Mouse (Mus musculus) left cerebral cortex, postnatal 14 days (tissue): ENCODE data around the gene Ice1. TPM values are rescaled to one million over a fixed set of nuclear protein-coding genes. Genes with fewer than 3 reads are reported as not detected.

Source experiments
- total RNA-seq, 2 experiments: library from RNA; stranded (reverse); gene quantifications; 2 replicates each; pipeline ENCODE4 v1.2.3; 2021

The Ice1 gene
- total RNA-seq, 2 experiments from 2014 or later: 66.6 to 69.5 TPM

Other genes with a start within 250 kb of the Ice1 start
- 1 to 10 TPM; 4.8 to 6.3 TPM for gene Adamts16, start 204.2 kb upstream of the Ice1 start, total RNA-seq